Mouse (Mus musculus) neural tube, embryonic 13.5 days (tissue): Measurements from ENCODE around the gene Tecta. TPM values are rescaled to one million over a fixed set of nuclear protein-coding genes. Genes with fewer than 3 reads are reported as not detected.

Source experiments
- ATAC-seq: fragments of 200-750 bp; cut with Nextera tagmentation; 2 replicates; pipeline ENCODE4 v1.8.0; 2017; ENCODE audit warnings: low read depth, mild to moderate bottlenecking, moderate TSS enrichment, moderate library complexity
- H3K27ac ChIP-seq: fragments of 300-500 bp; sonication (generic); replicated peaks from 2 replicates; pipeline ENCODE4 v1.5.1; 2015; ENCODE audit warnings: moderate library complexity, mild to moderate bottlenecking, inconsistent platforms
- H3K27me3 ChIP-seq: fragments of 300-500 bp; sonication (generic); 2 replicates; pipeline ENCODE4 v1.6.1; 2015; ENCODE audit warnings: mild to moderate bottlenecking, inconsistent platforms
- H3K36me3 ChIP-seq: fragments of 300-500 bp; sonication (generic); 2 replicates; pipeline ENCODE4 v1.6.1; 2015; ENCODE audit warnings: mild to moderate bottlenecking, inconsistent platforms
- H3K4me1 ChIP-seq: fragments of 300-500 bp; sonication (generic); replicated peaks from 2 replicates; pipeline ENCODE4 v1.6.1; 2015; ENCODE audit warnings: inconsistent platforms
- H3K4me2 ChIP-seq: fragments of 300-500 bp; sonication (generic); 2 replicates; pipeline ENCODE4 v1.6.1; 2015; ENCODE audit warnings: inconsistent platforms, mild to moderate bottlenecking, moderate library complexity
- H3K4me3 ChIP-seq: fragments of 300-500 bp; sonication (generic); 2 replicates; pipeline ENCODE4 v1.5.1; 2015; ENCODE audit warnings: mild to moderate bottlenecking, inconsistent platforms
- H3K9ac ChIP-seq: fragments of 300-500 bp; sonication (generic); 2 replicates; pipeline ENCODE4 v1.6.1; 2015; ENCODE audit warnings: moderate library complexity, mild to moderate bottlenecking, inconsistent platforms
- H3K9me3 ChIP-seq: fragments of 300-500 bp; sonication (generic); 2 replicates; pipeline ENCODE4 v1.6.1; 2016; ENCODE audit warnings: inconsistent platforms
- WGBS: fragments of 180-500 bp; shearing (Covaris S2); methylation state at CpG from one replicate; pipeline ENCODE4 v1.1.7; 2015; 5-methylcytosine and 5-hydroxymethylcytosine counted together
- polyA plus RNA-seq: library from polyadenylated mRNA; unstranded; fragments of >200 nt; fragmentation: Nextera tagmentation; extraction: Ambion mirVana; gene quantifications from 2 replicates; pipeline ENCODE4 v1.2.1, GENCODE M21; 2015

Gene Tecta
- polyA plus RNA-seq, 1 experiment from 2014 or later = 0.74 TPM

DNA sequence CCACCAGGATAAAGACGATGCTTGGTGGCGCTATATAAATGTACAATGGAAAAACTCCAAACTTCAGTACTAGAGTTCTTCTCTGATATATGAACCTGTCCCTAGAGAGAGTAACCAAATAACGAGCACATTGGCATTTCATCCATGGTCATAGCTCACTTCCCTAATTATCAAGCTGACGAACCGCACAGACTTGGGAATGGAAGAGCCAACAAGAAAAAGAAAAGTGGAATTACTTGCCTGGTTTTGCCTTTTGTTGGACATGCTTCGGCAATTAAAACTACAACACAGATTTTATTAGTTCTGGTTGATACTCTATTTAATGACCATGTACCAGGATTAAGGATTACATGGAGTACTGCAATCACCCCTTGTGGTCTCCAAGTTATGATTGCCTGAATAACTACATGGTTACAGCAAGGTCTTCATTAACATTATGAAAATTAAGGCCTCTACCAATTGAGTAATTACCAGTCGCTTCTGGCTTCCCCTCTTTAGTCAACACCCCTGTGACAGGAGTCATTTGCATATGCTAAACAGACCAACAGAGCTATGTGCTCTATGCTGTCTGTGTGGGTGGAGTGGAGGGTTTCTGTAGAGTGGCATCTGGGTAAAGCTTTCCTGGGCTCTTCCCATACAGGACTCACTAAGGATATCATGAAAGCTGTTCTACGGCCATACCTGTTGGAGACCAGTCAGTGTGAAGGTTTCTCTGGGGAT lies 16.9 kb downstream of the Tecta start:
- Histone ChIP-seq H3K27ac (peak overlapping the region; percentile 56; the same call in 1 of the 2 replicates), H3K9ac (no peak overlapping the region), H3K4me1 (peaks cover 35% of the 10 kb centered on the region), H3K4me3 (no peak overlapping the region), H3K27me3 (peaks cover 25% of the 10 kb centered on the region; the same call in 1 of the 2 replicates), H3K36me3 (no peaks in the 10 kb centered on the region), H3K4me2 (no peak overlapping the region), H3K9me3 (0 out of 2 replicates have a peak, but pooled peaks cover 9% of the 10 kb centered on the region)
- 49% methylated on average over 8 of the region's 8 CpGs for WGBS
- ATAC-seq = peak; percentile 55; the same call in 1 of the 2 replicates

DNA sequence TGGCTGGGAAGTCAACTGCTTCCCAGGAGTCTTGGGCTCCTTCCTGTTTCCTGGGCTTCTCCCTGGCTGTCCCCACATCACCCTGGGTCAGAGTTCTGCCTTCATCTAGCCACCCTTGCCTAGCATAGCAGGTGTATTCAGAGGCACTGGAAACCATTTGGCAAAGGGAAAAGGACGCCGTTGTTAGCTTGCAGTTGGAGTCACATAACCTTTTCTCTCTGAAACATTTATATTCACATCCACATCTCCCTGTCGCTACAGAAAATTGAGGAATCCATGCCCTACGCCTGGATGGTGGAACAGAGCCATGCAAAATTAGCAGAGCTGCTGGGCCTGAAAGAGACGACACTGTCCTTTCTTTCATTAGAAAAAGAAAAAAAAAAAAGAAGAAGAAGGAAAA lies 17.7 kb downstream of the Tecta start:
- H3K4me1 ChIP-seq = peaks cover 33% of the 10 kb centered on the region
- no peak overlapping the region for H3K4me2 ChIP-seq
- 0 out of 2 replicates have a peak, but pooled peaks cover 9% of the 10 kb centered on the region for H3K9me3 ChIP-seq
- H3K36me3 ChIP-seq = no peaks in the 10 kb centered on the region
- peaks cover 20% of the 10 kb centered on the region; the same call in 1 of the 2 replicates for H3K27me3 ChIP-seq
- peak overlapping the region; percentile 56; the same call in 1 of the 2 replicates for H3K27ac ChIP-seq
- 40% methylated on average over 5 of the region's 5 CpGs for WGBS
- 0 out of 2 replicates have a peak, but pooled peaks have one; percentile 8 for ATAC-seq
- H3K9ac ChIP-seq = no peak overlapping the region
- H3K4me3 ChIP-seq = no peak overlapping the region

DNA sequence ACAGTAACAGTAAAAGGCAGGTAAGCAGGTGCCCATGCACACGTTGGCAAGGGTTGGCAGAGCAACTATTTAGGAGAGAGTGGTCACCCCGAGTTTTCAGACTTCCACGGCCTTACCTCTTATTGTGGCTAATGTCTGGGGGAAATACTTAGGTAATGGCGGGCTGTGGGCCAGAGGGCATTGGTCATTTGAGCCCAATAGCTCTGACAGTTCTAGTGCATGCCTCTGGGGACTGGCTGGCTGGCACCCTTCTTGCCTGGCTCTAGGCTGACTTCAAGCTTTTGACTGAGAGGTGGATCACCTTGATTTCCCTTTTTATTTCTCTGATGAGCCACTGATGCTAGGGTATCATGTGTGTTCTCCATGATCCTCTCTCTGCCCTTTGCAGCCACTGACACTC lies 21.7 kb downstream of the Tecta start:
- H3K4me1 ChIP-seq = peaks cover 14% of the 10 kb centered on the region
- H3K27me3 ChIP-seq = no peaks in the 10 kb centered on the region
- 90% methylated on average over 4 of the region's 4 CpGs for WGBS
- H3K36me3 ChIP-seq = no peaks in the 10 kb centered on the region
- ATAC-seq = no peak
- no peak overlapping the region for H3K4me3 ChIP-seq
- 0 out of 2 replicates have a peak, but pooled peaks cover 9% of the 10 kb centered on the region for H3K9me3 ChIP-seq
- no peak overlapping the region for H3K27ac ChIP-seq
- H3K4me2 ChIP-seq = no peak overlapping the region
- H3K9ac ChIP-seq = no peak overlapping the region

GRCm38 (mm10) chr9:42377656-42378055 lies 22.1 kb downstream of the Tecta start:
- no peak for ATAC-seq
- H3K4me1 ChIP-seq = peaks cover 10% of the 10 kb centered on the region; the same call in 1 of the 2 replicates
- no peaks in the 10 kb centered on the region for H3K36me3 ChIP-seq
- no peak overlapping the region for H3K4me3 ChIP-seq
- no peak overlapping the region for H3K9ac ChIP-seq
- no peak overlapping the region for H3K4me2 ChIP-seq
- WGBS = 95% methylated on average over 15 of the region's 15 CpGs
- peaks cover 2% of the 10 kb centered on the region; the same call in 1 of the 2 replicates for H3K27me3 ChIP-seq
- no peak overlapping the region for H3K27ac ChIP-seq
- 0 out of 2 replicates have a peak, but pooled peaks cover 9% of the 10 kb centered on the region for H3K9me3 ChIP-seq

GRCm38 (mm10) chr9:42371670-42372368 lies 27.9 kb downstream of the Tecta start:
- peaks cover 3% of the 10 kb centered on the region; the same call in 1 of the 2 replicates for H3K27me3 ChIP-seq
- no peaks in the 10 kb centered on the region for H3K36me3 ChIP-seq
- H3K4me3 ChIP-seq = no peak overlapping the region
- no peak for ATAC-seq
- no peak overlapping the region for H3K9ac ChIP-seq
- no peak overlapping the region for H3K4me2 ChIP-seq
- no peaks in the 10 kb centered on the region for H3K9me3 ChIP-seq
- H3K4me1 ChIP-seq = no peaks in the 10 kb centered on the region
- no peak overlapping the region for H3K27ac ChIP-seq
- 86% methylated on average over 6 of the region's 6 CpGs for WGBS

DNA sequence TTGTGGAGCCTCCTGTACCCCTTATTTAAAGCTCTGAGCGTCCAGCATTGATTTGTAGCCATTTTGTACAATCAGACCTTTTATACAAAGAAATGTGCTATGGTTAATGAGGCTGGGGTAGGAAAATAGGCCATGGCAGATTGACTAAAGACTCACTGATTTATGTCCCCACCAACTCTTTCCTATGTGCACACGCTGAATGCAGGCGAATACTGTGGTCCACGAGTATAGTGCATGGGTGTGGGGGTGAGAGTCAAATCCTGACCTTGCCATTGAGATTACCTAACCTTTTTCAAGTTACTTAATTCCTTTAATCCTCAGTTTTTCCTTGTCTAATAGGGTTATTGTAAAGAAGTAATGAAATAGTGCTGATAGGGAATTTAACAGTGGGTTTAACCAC lies 42.1 kb downstream of the Tecta start:
- Histone ChIP-seq H3K4me2 (no peak overlapping the region), H3K4me3 (no peak overlapping the region), H3K4me1 (peaks cover 15% of the 10 kb centered on the region), H3K9me3 (no peaks in the 10 kb centered on the region), H3K36me3 (no peaks in the 10 kb centered on the region), H3K27ac (no peak overlapping the region), H3K27me3 (peaks cover 13% of the 10 kb centered on the region), H3K9ac (no peak overlapping the region)
- WGBS = 17% methylated on average over 4 of the region's 4 CpGs
- 0 out of 2 replicates have a peak, but pooled peaks have one; percentile 59 for ATAC-seq

DNA sequence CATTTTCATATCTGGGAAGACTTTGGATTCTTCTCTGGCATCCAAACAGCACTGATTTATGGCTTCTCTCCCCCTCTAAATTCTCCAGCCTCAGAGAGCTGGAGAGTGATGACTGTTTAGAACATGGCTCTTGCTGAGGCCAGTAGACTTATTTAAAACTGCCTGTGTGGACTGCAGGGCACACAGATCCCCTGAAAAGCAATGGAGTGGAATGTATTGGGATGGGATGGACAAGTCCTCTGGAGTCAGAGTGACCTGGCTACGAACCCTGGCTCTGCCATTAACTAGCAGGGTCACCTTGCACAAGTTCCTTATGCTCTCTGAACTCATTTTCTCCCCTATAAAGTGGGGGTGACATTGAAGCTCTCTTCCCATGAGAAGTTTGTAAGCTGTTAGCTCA lies 44.9 kb downstream of the Tecta start:
- peaks cover 21% of the 10 kb centered on the region for H3K4me1 ChIP-seq
- no peak overlapping the region for H3K9ac ChIP-seq
- no peaks in the 10 kb centered on the region for H3K36me3 ChIP-seq
- 62% methylated on average over 1 of the region's 1 CpGs for WGBS
- no peak overlapping the region for H3K4me3 ChIP-seq
- H3K27me3 ChIP-seq = peaks cover 19% of the 10 kb centered on the region
- no peak overlapping the region for H3K27ac ChIP-seq
- no peak overlapping the region for H3K4me2 ChIP-seq
- ATAC-seq = no peak
- H3K9me3 ChIP-seq = no peaks in the 10 kb centered on the region

- no peak overlapping the region for H3K4me3 ChIP-seq
- WGBS = 30% methylated on average over 7 of the region's 7 CpGs
- peaks cover 12% of the 10 kb centered on the region for H3K4me1 ChIP-seq
- no peak overlapping the region for H3K4me2 ChIP-seq
- no peaks in the 10 kb centered on the region for H3K9me3 ChIP-seq
- H3K36me3 ChIP-seq = no peaks in the 10 kb centered on the region
- H3K27me3 ChIP-seq = peaks cover 9% of the 10 kb centered on the region
- H3K9ac ChIP-seq = no peak overlapping the region
- ATAC-seq = 0 out of 2 replicates have a peak, but pooled peaks have one; percentile 40
- peak overlapping the region; percentile 35 for H3K27ac ChIP-seq
Observed at GRCm38 (mm10) chr9:42349791-42350190, 49.9 kb downstream of the Tecta start.

DNA sequence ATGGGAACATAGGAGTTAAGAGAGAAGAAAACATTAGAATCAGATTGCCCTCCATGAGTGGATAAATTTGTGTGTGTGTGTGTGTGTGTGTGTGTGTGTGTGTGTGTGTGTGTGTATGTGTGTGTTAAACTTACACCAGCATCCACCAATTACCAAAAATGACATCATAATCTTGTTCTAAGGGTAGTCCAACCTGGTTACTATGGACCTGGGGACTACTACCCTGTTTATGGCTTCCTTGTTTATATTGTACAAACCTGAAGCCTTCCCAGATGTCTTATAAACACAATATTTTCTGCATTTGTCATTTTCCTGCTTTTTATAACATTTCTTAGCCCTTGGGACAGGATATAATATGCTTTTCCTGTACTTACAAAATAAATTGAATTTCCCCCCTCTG lies 53.4 kb downstream of the Tecta start:
- H3K36me3 ChIP-seq = no peaks in the 10 kb centered on the region
- no peak overlapping the region for H3K27ac ChIP-seq
- H3K4me3 ChIP-seq = no peak overlapping the region
- no peaks in the 10 kb centered on the region for H3K27me3 ChIP-seq
- peaks cover 12% of the 10 kb centered on the region for H3K4me1 ChIP-seq
- H3K9ac ChIP-seq = no peak overlapping the region
- no peak overlapping the region for H3K4me2 ChIP-seq
- H3K9me3 ChIP-seq = no peaks in the 10 kb centered on the region
- ATAC-seq = no peak

DNA sequence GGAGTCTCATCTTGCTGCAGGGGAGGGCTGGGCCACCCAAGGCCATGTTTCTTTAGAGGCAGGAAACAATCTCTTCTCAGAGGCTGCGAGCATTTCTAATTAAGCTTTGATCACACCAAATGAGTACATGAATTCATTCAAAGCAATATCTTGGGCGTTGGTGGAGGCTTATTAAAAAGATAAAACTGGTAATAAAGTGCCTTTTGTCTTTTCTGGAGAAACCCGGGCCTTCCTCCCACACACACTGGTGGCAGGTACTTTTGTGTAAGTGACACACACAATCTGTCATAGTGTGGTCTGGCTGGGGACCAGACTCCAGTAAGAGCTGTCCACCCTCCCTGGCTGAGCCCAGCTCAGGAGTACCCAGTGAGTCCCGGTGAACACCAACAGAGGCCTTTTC lies 60.6 kb downstream of the Tecta start:
- 49% methylated on average over 4 of the region's 4 CpGs for WGBS
- Histone ChIP-seq H3K36me3 (no peaks in the 10 kb centered on the region), H3K9me3 (no peaks in the 10 kb centered on the region), H3K4me3 (no peak overlapping the region), H3K4me2 (no peak overlapping the region), H3K27me3 (no peaks in the 10 kb centered on the region), H3K4me1 (peaks cover 7% of the 10 kb centered on the region; the same call in 1 of the 2 replicates), H3K9ac (no peak overlapping the region), H3K27ac (no peak overlapping the region)
- ATAC-seq = no peak

- Histone ChIP-seq H3K27ac (no peak overlapping the region), H3K4me1 (peaks cover 15% of the 10 kb centered on the region; the same call in 1 of the 2 replicates), H3K4me3 (no peak overlapping the region), H3K9ac (no peak overlapping the region), H3K4me2 (no peak overlapping the region), H3K27me3 (no peaks in the 10 kb centered on the region), H3K9me3 (no peaks in the 10 kb centered on the region), H3K36me3 (no peaks in the 10 kb centered on the region)
- ATAC-seq = no peak
- 77% methylated on average over 13 of the region's 13 CpGs for WGBS
Observed at GRCm38 (mm10) chr9:42337026-42337425, 62.7 kb downstream of the Tecta start.

DNA sequence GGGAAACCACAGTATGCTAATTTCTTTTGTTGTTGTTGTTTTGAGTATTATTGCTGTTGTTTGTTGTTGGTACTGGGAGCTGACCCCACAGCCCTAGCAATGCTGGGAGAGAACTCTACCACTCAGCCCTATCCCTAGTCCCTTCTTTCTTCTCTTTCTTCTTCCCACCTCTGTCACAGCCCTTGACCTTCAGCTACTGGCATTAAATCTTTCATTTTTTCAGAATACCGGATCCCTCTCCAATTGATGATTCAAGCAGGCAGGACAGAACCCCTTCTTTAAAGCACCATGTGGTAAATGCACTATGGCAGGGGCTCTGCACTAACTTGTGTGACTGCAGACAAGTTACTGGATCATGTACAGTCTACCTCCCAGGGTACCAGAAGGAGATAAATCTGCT lies 63.2 kb downstream of the Tecta start:
- peaks cover 20% of the 10 kb centered on the region; the same call in 1 of the 2 replicates for H3K4me1 ChIP-seq
- no peak overlapping the region for H3K27ac ChIP-seq
- no peaks in the 10 kb centered on the region for H3K9me3 ChIP-seq
- H3K4me3 ChIP-seq = no peak overlapping the region
- WGBS = 79% methylated on average over 1 of the region's 1 CpGs
- no peak overlapping the region for H3K4me2 ChIP-seq
- no peak overlapping the region for H3K9ac ChIP-seq
- H3K36me3 ChIP-seq = no peaks in the 10 kb centered on the region
- ATAC-seq = no peak
- no peaks in the 10 kb centered on the region for H3K27me3 ChIP-seq
